Comparison of ENCODE assay signal across 13 mouse cellular contexts in genomic region chr6:112494620-112495081, GRCm38 (mm10). TPM values are rescaled to one million over a fixed set of nuclear protein-coding genes. Genes with fewer than 3 reads are reported as not detected.
DNase-seq lines count a peak whose midpoint lies in the region; ATAC-seq and TF ChIP-seq lines count a peak whose summit lies in the region.
"Had no signal": no experiment of that assay in that cellular context is flagged by ENCODE, and none has a peak within 500 bp of the region (broad histone marks: within the 10 kb centered on the region; RNA-seq: fewer than 3 reads in every experiment).

No protein-coding gene starts in this region.

- H3K9me3 ChIP-seq in stomach, postnatal 0 days (ENCODE audit: control insufficient read depth, low read length): no peaks in the 10 kb centered on the region
- no peaks in the 10 kb centered on the region for H3K9me3 ChIP-seq in hindbrain, embryonic 16.5 days (ENCODE audit: control insufficient read depth, low read length)
- H3K9me3 ChIP-seq: heart, embryonic 15.5 days; liver, embryonic 13.5 days; neural tube, embryonic 12.5 days had no signal

- no peak for TF ChIP-seq EP300 in stomach, postnatal 0 days (optimal IDR thresholded peaks at IDR 0.05)

- no peak overlapping the region for H3K9ac ChIP-seq in stomach, postnatal 0 days (ENCODE audit: low read length)
- H3K9ac ChIP-seq in hindbrain, embryonic 16.5 days (ENCODE audit: low read depth, low read length): no peak overlapping the region
- H3K9ac ChIP-seq: heart, embryonic 15.5 days; liver, embryonic 13.5 days; neural tube, embryonic 12.5 days had no signal

- no peaks in the 10 kb centered on the region for H3K27me3 ChIP-seq in stomach, postnatal 0 days (ENCODE audit: control insufficient read depth, insufficient read depth, low read length)
- peaks cover 5% of the 10 kb centered on the region for H3K27me3 ChIP-seq in hindbrain, embryonic 16.5 days (replicated peaks; ENCODE audit: control insufficient read depth, insufficient read depth, low read length)

- peak; percentile 30; the same call in 1 of the 2 replicates for TF ChIP-seq CTCF in gastrocnemius, adult 2 months (IDR thresholded peaks at IDR 0.05)
- TF ChIP-seq CTCF in stomach, postnatal 0 days (IDR thresholded peaks at IDR 0.05; ENCODE audit: low read depth): peak; percentile 69

- intact Hi-C loops in gastrocnemius, adult 2 months (cut with DNase I): loop anchor here (5.0 to 10.0 kb wide), 2 partner anchors 200 to 508 kb away; partner anchors contain the start of gene Rad18

- peak overlapping the region; percentile 28; the same call in 1 of the 2 replicates for H3K27ac ChIP-seq in gastrocnemius, adult 2 months
- H3K27ac ChIP-seq in stomach, postnatal 0 days (replicated peaks): peak overlapping the region; percentile 71
- no peak overlapping the region for H3K27ac ChIP-seq in hindbrain, embryonic 16.5 days (ENCODE audit: low read depth, low read length)
- H3K27ac ChIP-seq: heart, embryonic 15.5 days; liver, embryonic 13.5 days; neural tube, embryonic 12.5 days had no signal

- DNase-seq in gastrocnemius, adult 2 months: peak; percentile 30
- DNase-seq in gastrocnemius, postnatal 4 days (ENCODE audit: low spot score in 2 of 2): no peak
- DNase-seq in ovary, adult 18-20 months (ENCODE audit: low spot score): peak; percentile 42
- no peak for DNase-seq in ovary, postnatal 14 days (ENCODE audit: low spot score)
- peak; percentile 29 for DNase-seq in kidney, adult 18-20 months
- DNase-seq in stomach, postnatal 0 days (ENCODE audit: low spot score): peak; percentile 65
- DNase-seq in right cerebral cortex, postnatal 36 days (ENCODE audit: low spot score in 2 of 2): no peak
- DNase-seq: cerebellum, adult 9-11 months; liver, embryonic 13.5 days; thymus, adult 2 months had no signal

- WGBS in stomach, postnatal 0 days: 57% methylated on average over 10 of the region's 10 CpGs
- 43% methylated on average over 10 of the region's 10 CpGs for WGBS in hindbrain, embryonic 16.5 days

- no peak overlapping the region for H3K4me3 ChIP-seq in gastrocnemius, adult 2 months
- no peak overlapping the region for H3K4me3 ChIP-seq in stomach, postnatal 0 days (ENCODE audit: low read depth, low read length)
- H3K4me3 ChIP-seq in hindbrain, embryonic 16.5 days (ENCODE audit: low read length): no peak overlapping the region
- H3K4me3 ChIP-seq: heart, embryonic 15.5 days; liver, embryonic 13.5 days; neural tube, embryonic 12.5 days had no signal

- no peaks in the 10 kb centered on the region; the same call in 1 of the 2 replicates for H3K4me1 ChIP-seq in stomach, postnatal 0 days (replicated peaks; ENCODE audit: control insufficient read depth, insufficient read depth)
- peaks cover 4% of the 10 kb centered on the region for H3K4me1 ChIP-seq in hindbrain, embryonic 16.5 days (ENCODE audit: control insufficient read depth, insufficient read depth, low read depth, low read length)
- H3K4me1 ChIP-seq: liver, embryonic 13.5 days had no signal

- ATAC-seq in stomach, postnatal 0 days (ENCODE audit: low FRiP score, low TSS enrichment): peak; percentile 61
- no peak for ATAC-seq in hindbrain, embryonic 16.5 days

- no peaks in the 10 kb centered on the region for H3K36me3 ChIP-seq in stomach, postnatal 0 days (ENCODE audit: control insufficient read depth, insufficient read depth, low read length)
- H3K36me3 ChIP-seq in hindbrain, embryonic 16.5 days (ENCODE audit: control insufficient read depth, insufficient read depth, low read length): no peaks in the 10 kb centered on the region
- H3K36me3 ChIP-seq: heart, embryonic 15.5 days; liver, embryonic 13.5 days; neural tube, embryonic 12.5 days had no signal

- no peak overlapping the region for H3K4me2 ChIP-seq in stomach, postnatal 0 days (replicated peaks; ENCODE audit: low read depth)
- no peak overlapping the region for H3K4me2 ChIP-seq in hindbrain, embryonic 16.5 days (ENCODE audit: low read length)
- H3K4me2 ChIP-seq: heart, embryonic 15.5 days; liver, embryonic 13.5 days; neural tube, embryonic 12.5 days had no signal

RNA-seq across cellular contexts. Expression of gene Oxtr, which starts 4.9 kb away (rescaled TPM):
- under 1 TPM; 0.05 to 0.25 TPM for total RNA-seq in gastrocnemius, adult 2 months (2021)
- under 1 TPM; 0.20 to 0.21 TPM for total RNA-seq in gastrocnemius, postnatal 4 days (2021)
- 0.65 and 0.81 TPM in 2 replicates for polyA plus RNA-seq in stomach, postnatal 0 days (2015; fragmentation: Nextera tagmentation; extraction: Ambion mirVana)
- polyA plus RNA-seq in hindbrain, embryonic 16.5 days (2015; fragmentation: Nextera tagmentation; extraction: Ambion mirVana): 2.4 and 2.9 TPM in 2 replicates
- polyA plus RNA-seq: liver, embryonic 13.5 days had no signal

RNA-seq across cellular contexts. Expression of gene Cav3, which starts 35.3 kb away (rescaled TPM):
- total RNA-seq in gastrocnemius, adult 2 months (2021): 10 to 100 TPM; 65.6 to 68.2 TPM
- 100 to 1,000 TPM; 243 to 287 TPM for total RNA-seq in gastrocnemius, postnatal 4 days (2021)
- polyA plus RNA-seq in stomach, postnatal 0 days (2015; fragmentation: Nextera tagmentation; extraction: Ambion mirVana): 6.1 and 6.9 TPM in 2 replicates
- 2.3 TPM in 1 of 2 replicates, not detected in the other for polyA plus RNA-seq in hindbrain, embryonic 16.5 days (2015; fragmentation: Nextera tagmentation; extraction: Ambion mirVana)

Comparison
In these comparisons a context has a peak if more than half of its experiments do, and no peak if none do; other contexts are left out.
1. DNase-seq: peak in gastrocnemius, adult 2 months (single experiment), ovary, adult 18-20 months (single experiment), kidney, adult 18-20 months (single experiment) and stomach, postnatal 0 days (single experiment); none in gastrocnemius, postnatal 4 days (0 of 2), ovary, postnatal 14 days (single experiment) and right cerebral cortex, postnatal 36 days (0 of 2).